Mouse (Mus musculus) lung, adult 10 weeks (tissue): ENCODE results near the gene Syt9. TPM values are rescaled to one million over a fixed set of nuclear protein-coding genes. Genes with fewer than 3 reads are reported as not detected.

Source experiments
- polyA plus RNA-seq: library from polyadenylated mRNA; stranded (reverse); fragments of 350-450 nt; fragmentation: Illumina TruSeq; extraction: RNeasy Lipid Tissue Mini Kit (QIAGEN cat#74804); gene quantifications from one replicate; pipeline ENCODE4 v1.2.3, GENCODE M21; 2014; ENCODE audit warnings: low read depth, low replicate concordance; ENCODE audit not compliant: insufficient read depth

The Syt9 gene
- 0.33 TPM for polyA plus RNA-seq

GRCm38 (mm10) chr7:107370232-107371125 lies at the start of gene Syt9:
Syt9 (plus strand) TSS chr7:107370728.

DNA sequence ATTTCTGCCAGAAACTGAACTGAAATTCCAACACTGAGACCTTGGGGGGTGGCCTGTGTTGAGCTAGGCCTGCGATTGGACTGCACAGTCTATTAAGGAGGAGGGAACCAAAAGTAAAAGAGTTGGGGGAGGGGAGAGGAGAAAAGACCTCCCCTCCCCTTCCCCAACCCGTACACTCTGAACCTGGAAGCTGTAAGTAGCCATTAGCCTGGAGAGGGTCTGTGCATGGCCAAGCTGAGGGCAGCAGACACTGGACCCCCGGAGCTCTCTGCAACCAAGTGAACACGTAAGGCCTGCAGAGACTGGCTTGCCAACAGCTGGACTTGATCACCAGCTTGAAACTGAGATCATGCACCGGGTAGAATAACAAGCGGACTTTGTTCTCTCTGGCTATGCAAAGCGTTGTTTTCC lies 196.7 kb downstream of the Syt9 start, which contains the start of gene Olfml1:
Gene Olfml1, plus strand, starts transcription at position 186 of the 411 bp plus-strand sequence.

GRCm38 (mm10) chr7:107594857-107595402 lies 224.4 kb downstream of the Syt9 start, which contains the start of gene Ppfibp2:
Ppfibp2 (plus strand) TSS chr7:107595207.

Other genes starting within 250 kb of the Syt9 start
- gene Olfr715, start 239.6 kb upstream of the Syt9 start, polyA plus RNA-seq = not detected
- not detected for gene Olfr716, start 232.4 kb upstream of the Syt9 start, polyA plus RNA-seq
- not detected for gene Nlrp14, start 203.7 kb upstream of the Syt9 start, polyA plus RNA-seq
- gene Rbmxl2, start 161.3 kb upstream of the Syt9 start, polyA plus RNA-seq = not detected
- gene Olfml1, start 196.7 kb downstream of the Syt9 start, polyA plus RNA-seq = 11.3 TPM
- 13.1 TPM for gene Ppfibp2, start 224.5 kb downstream of the Syt9 start, polyA plus RNA-seq